In the genomic region with DNA sequence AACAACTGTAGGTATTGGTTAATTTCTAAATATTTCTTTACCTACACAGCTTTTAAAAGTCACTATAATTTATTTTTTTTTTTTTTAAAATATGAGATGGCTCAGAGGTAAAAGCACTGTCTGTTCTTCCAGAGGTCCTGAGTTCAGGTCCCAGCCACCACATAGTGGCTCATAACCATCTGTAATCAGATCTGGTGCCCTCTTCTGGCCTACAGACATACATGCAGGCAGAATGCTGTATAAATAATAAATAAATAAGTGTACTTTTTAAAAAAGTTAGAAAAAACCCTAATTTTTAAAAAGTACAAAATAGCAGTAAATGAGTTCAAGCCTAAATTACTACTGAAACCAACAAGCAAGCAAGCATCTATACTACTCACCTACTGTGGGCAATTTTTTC, we compare ENCODE assay signal across 16 mouse cellular contexts. TPM values are rescaled to one million over a fixed set of nuclear protein-coding genes. Genes with fewer than 3 reads are reported as not detected.
A peak's percentile ranks its signal among the peaks of the same experiment; 100 is the strongest.
DNase-seq lines count a peak whose midpoint lies in the region; ATAC-seq and TF ChIP-seq lines count a peak whose summit lies in the region.
"Had no signal": no experiment of that assay in that cellular context is flagged by ENCODE, and none has a peak within 500 bp of the region (broad histone marks: within the 10 kb centered on the region; RNA-seq: fewer than 3 reads in every experiment).

No protein-coding gene starts in this region.

- no peak for ATAC-seq in hindbrain, postnatal 0 days
- ATAC-seq in hindbrain, embryonic 11.5 days (ENCODE audit: low FRiP score): no peak
- no peak for ATAC-seq in liver, postnatal 0 days
- ATAC-seq: forebrain, embryonic 13.5 days; inflammation-experienced regulatory T-cells, adult 6 months; midbrain, embryonic 15.5 days had no signal

- H3K4me3 ChIP-seq in hindbrain, postnatal 0 days (ENCODE audit: low read length): no peak overlapping the region
- H3K4me3 ChIP-seq in hindbrain, embryonic 11.5 days (ENCODE audit: low read depth, low read length): no peak overlapping the region
- no peak overlapping the region for H3K4me3 ChIP-seq in liver, postnatal 0 days (ENCODE audit: low read depth, low read length)
- H3K4me3 ChIP-seq in E14TG2a.4 (replicated peaks; ENCODE audit: low read length): no peak overlapping the region
- H3K4me3 ChIP-seq: embryonic facial prominence, embryonic 10.5 days; forebrain, embryonic 13.5 days; hindbrain, embryonic 10.5 days; limb, embryonic 13.5 days; midbrain, embryonic 15.5 days had no signal

- peaks cover 14% of the 10 kb centered on the region; the same call in 1 of the 2 replicates for H3K36me3 ChIP-seq in hindbrain, postnatal 0 days (ENCODE audit: insufficient read depth, low read length)
- H3K36me3 ChIP-seq in hindbrain, embryonic 11.5 days (ENCODE audit: control insufficient read depth, insufficient read depth, low read length): no peaks in the 10 kb centered on the region
- peaks cover 47% of the 10 kb centered on the region for H3K36me3 ChIP-seq in liver, postnatal 0 days (replicated peaks; ENCODE audit: insufficient read depth, low read length)
- H3K36me3 ChIP-seq in E14TG2a.4 (ENCODE audit: insufficient read depth, low read length): peaks cover 52% of the 10 kb centered on the region
- peaks cover 9% of the 10 kb centered on the region; the same call in 1 of the 2 replicates for H3K36me3 ChIP-seq in splenic B cell, adult 2 months (ENCODE audit: control insufficient read depth, insufficient read depth, low read length, poor library complexity, severe bottlenecking)

- H3K27ac ChIP-seq in hindbrain, postnatal 0 days: no peak overlapping the region
- no peak overlapping the region for H3K27ac ChIP-seq in hindbrain, embryonic 11.5 days (ENCODE audit: low read depth, low read length)
- H3K27ac ChIP-seq in liver, postnatal 0 days (ENCODE audit: low read depth): no peak overlapping the region
- H3K27ac ChIP-seq: embryonic facial prominence, embryonic 10.5 days; forebrain, embryonic 13.5 days; hindbrain, embryonic 10.5 days; limb, embryonic 13.5 days; midbrain, embryonic 15.5 days had no signal

- H3K9ac ChIP-seq in hindbrain, postnatal 0 days (replicated peaks; ENCODE audit: low read length): no peak overlapping the region
- H3K9ac ChIP-seq in hindbrain, embryonic 11.5 days (ENCODE audit: low read depth, low read length): no peak overlapping the region
- no peak overlapping the region for H3K9ac ChIP-seq in liver, postnatal 0 days (replicated peaks)
- H3K9ac ChIP-seq: forebrain, embryonic 13.5 days; limb, embryonic 13.5 days; midbrain, embryonic 15.5 days had no signal

- H3K4me1 ChIP-seq in hindbrain, postnatal 0 days (ENCODE audit: insufficient read depth, low read length): no peaks in the 10 kb centered on the region
- no peaks in the 10 kb centered on the region for H3K4me1 ChIP-seq in hindbrain, embryonic 11.5 days (replicated peaks; ENCODE audit: control insufficient read depth, insufficient read depth, low read length)
- H3K4me1 ChIP-seq in liver, postnatal 0 days (ENCODE audit: insufficient read depth): 0 out of 2 replicates have a peak, but pooled peaks cover 3% of the 10 kb centered on the region
- no peaks in the 10 kb centered on the region for H3K4me1 ChIP-seq in E14TG2a.4 (replicated peaks; ENCODE audit: low read depth, low read length)
- H3K4me1 ChIP-seq: forebrain, embryonic 13.5 days; hindbrain, embryonic 10.5 days; midbrain, embryonic 15.5 days had no signal

- peak; percentile 32; the same call in 1 of the 2 replicates for TF ChIP-seq CTCF in hindbrain, postnatal 0 days (IDR thresholded peaks at IDR 0.05; ENCODE audit: low read depth)
- peak; percentile 51 for TF ChIP-seq CTCF in liver, postnatal 0 days (IDR thresholded peaks at IDR 0.05; ENCODE audit: low read depth)
- peak; percentile 24 for TF ChIP-seq CTCF in E14TG2a.4 (conservative IDR thresholded peaks at IDR 0.05; ENCODE audit: low read length)

- TF ChIP-seq EP300 in liver, postnatal 0 days (IDR thresholded peaks at IDR 0.05; ENCODE audit: low read depth): no peak

- DNase-seq in hindbrain, postnatal 0 days (ENCODE audit: low spot score): no peak
- DNase-seq in hindbrain, embryonic 11.5 days (ENCODE audit: low spot score): no peak
- DNase-seq in liver, postnatal 0 days: no peak
- no peak for DNase-seq in liver
- DNase-seq in splenic B cell, adult 2 months (ENCODE audit: low read depth, low spot score): peak; percentile 17
- no peak for DNase-seq in cerebellum, postnatal 36 days
- DNase-seq: cerebellum, postnatal 14 days; kidney, postnatal 10 days; retina, postnatal 1 day had no signal

- no peak overlapping the region for H3K4me2 ChIP-seq in hindbrain, postnatal 0 days (ENCODE audit: low read depth, low read length)
- H3K4me2 ChIP-seq in hindbrain, embryonic 11.5 days (replicated peaks; ENCODE audit: low read depth, low read length): no peak overlapping the region
- no peak overlapping the region for H3K4me2 ChIP-seq in liver, postnatal 0 days (ENCODE audit: low read depth, low read length)
- H3K4me2 ChIP-seq: forebrain, embryonic 13.5 days; limb, embryonic 13.5 days; midbrain, embryonic 15.5 days had no signal

- H3K9me3 ChIP-seq in hindbrain, postnatal 0 days (ENCODE audit: low read length): no peaks in the 10 kb centered on the region
- H3K9me3 ChIP-seq in hindbrain, embryonic 11.5 days (ENCODE audit: control insufficient read depth, low read length): no peaks in the 10 kb centered on the region
- no peaks in the 10 kb centered on the region for H3K9me3 ChIP-seq in liver, postnatal 0 days (ENCODE audit: low read length)
- H3K9me3 ChIP-seq in E14TG2a.4 (ENCODE audit: low read length): no peaks in the 10 kb centered on the region
- H3K9me3 ChIP-seq: embryonic facial prominence, embryonic 10.5 days; forebrain, embryonic 13.5 days; hindbrain, embryonic 10.5 days; limb, embryonic 13.5 days; midbrain, embryonic 15.5 days had no signal

- no peaks in the 10 kb centered on the region for H3K27me3 ChIP-seq in hindbrain, postnatal 0 days (ENCODE audit: insufficient read depth, low read length)
- no peaks in the 10 kb centered on the region for H3K27me3 ChIP-seq in hindbrain, embryonic 11.5 days (ENCODE audit: control insufficient read depth, insufficient read depth, low read length)
- H3K27me3 ChIP-seq in liver, postnatal 0 days (ENCODE audit: insufficient read depth, low read length): no peaks in the 10 kb centered on the region
- no peaks in the 10 kb centered on the region for H3K27me3 ChIP-seq in E14TG2a.4 (ENCODE audit: insufficient read depth, low read length)
- no peaks in the 10 kb centered on the region for H3K27me3 ChIP-seq in splenic B cell, adult 2 months (ENCODE audit: control insufficient read depth, insufficient read depth, low read length, poor library complexity, severe bottlenecking)
- H3K27me3 ChIP-seq: forebrain, embryonic 13.5 days; limb, embryonic 13.5 days; midbrain, embryonic 15.5 days had no signal

RNA-seq across cellular contexts. Expression of gene Hpf1, which starts 43.4 kb away (rescaled TPM):
- 13.4 and 25.8 TPM in 2 replicates for total RNA-seq in hindbrain, postnatal 0 days (2014; rRNA removed)
- 97.2 and 103 TPM in 2 replicates for polyA plus RNA-seq in hindbrain, postnatal 0 days (2015; fragmentation: Nextera tagmentation; extraction: Ambion mirVana)
- polyA plus RNA-seq in hindbrain, embryonic 11.5 days (2014; fragmentation: Nextera tagmentation; extraction: Ambion mirVana): 125 and 131 TPM in 2 replicates
- 40.8 and 43.4 TPM in 2 replicates for polyA plus RNA-seq in liver, postnatal 0 days (2015; fragmentation: Nextera tagmentation; extraction: Ambion mirVana)

RNA-seq across cellular contexts. Expression of gene Clcn3, which starts 49.5 kb away (rescaled TPM):
- 85.9 and 87.7 TPM in 2 replicates for total RNA-seq in hindbrain, postnatal 0 days (2014; rRNA removed)
- polyA plus RNA-seq in hindbrain, postnatal 0 days (2015; fragmentation: Nextera tagmentation; extraction: Ambion mirVana): 77.4 and 84.8 TPM in 2 replicates
- polyA plus RNA-seq in hindbrain, embryonic 11.5 days (2014; fragmentation: Nextera tagmentation; extraction: Ambion mirVana): 36.1 and 37.1 TPM in 2 replicates
- 22.9 and 23.3 TPM in 2 replicates for polyA plus RNA-seq in liver, postnatal 0 days (2015; fragmentation: Nextera tagmentation; extraction: Ambion mirVana)

RNA-seq across cellular contexts. Expression of gene Nek1, which starts 59.4 kb away (rescaled TPM):
- total RNA-seq in hindbrain, postnatal 0 days (2014; rRNA removed): 8.0 and 19.0 TPM in 2 replicates
- polyA plus RNA-seq in hindbrain, postnatal 0 days (2015; fragmentation: Nextera tagmentation; extraction: Ambion mirVana): 21.9 and 23.9 TPM in 2 replicates
- 24.9 and 30.4 TPM in 2 replicates for polyA plus RNA-seq in hindbrain, embryonic 11.5 days (2014; fragmentation: Nextera tagmentation; extraction: Ambion mirVana)
- 3.4 and 4.4 TPM in 2 replicates for polyA plus RNA-seq in liver, postnatal 0 days (2015; fragmentation: Nextera tagmentation; extraction: Ambion mirVana)
